Mouse (Mus musculus) myocyte (in vitro differentiated cells): ENCODE results near the gene Hnrnpab.

ENCODE experiments used
- E2F4 ChIP-seq: IDR thresholded peaks from one replicate; pipeline ENCODE4 v1.6.1; 2011; ENCODE audit warnings: mild to moderate bottlenecking, control low read depth, moderate library complexity; ENCODE audit not compliant: insufficient read depth
- MAX ChIP-seq: IDR thresholded peaks from one replicate; pipeline ENCODE4 v1.6.1; 2011; ENCODE audit warnings: low read depth, mild to moderate bottlenecking, control low read depth
- MYOD1 ChIP-seq, 3 experiments: IDR thresholded peaks; one replicate each; pipeline ENCODE4 v1.6.1; 2011; ENCODE audit warnings: control low read depth in 2 of 3, low read depth in 2 of 3, mild to moderate bottlenecking in 2 of 3, moderate library complexity in 1 of 3; ENCODE audit not compliant: insufficient read length in 2 of 3, control insufficient read depth in 1 of 3
- POLR2A ChIP-seq: IDR thresholded peaks from one replicate; pipeline ENCODE4 v1.6.1; 2011; ENCODE audit warnings: low read depth, mild to moderate bottlenecking, control low read depth, moderate library complexity; ENCODE audit not compliant: insufficient read length
- POLR2AphosphoS2 ChIP-seq: IDR thresholded peaks from one replicate; pipeline ENCODE4 v1.6.1; 2011; ENCODE audit warnings: low read depth, control low read depth; ENCODE audit not compliant: insufficient read length
- REST ChIP-seq: IDR thresholded peaks from one replicate; pipeline ENCODE4 v1.6.1; 2011; ENCODE audit warnings: mild to moderate bottlenecking, control low read depth, moderate library complexity; ENCODE audit not compliant: insufficient read depth, insufficient read length
- SRF ChIP-seq: IDR thresholded peaks from one replicate; pipeline ENCODE4 v1.6.1; 2011; ENCODE audit warnings: low read depth; ENCODE audit not compliant: control insufficient read depth, insufficient read length
- TCF12 ChIP-seq: IDR thresholded peaks from one replicate; pipeline ENCODE4 v1.6.1; 2011; ENCODE audit warnings: mild to moderate bottlenecking, control low read depth; ENCODE audit not compliant: poor library complexity, insufficient read depth, severe bottlenecking
- USF1 ChIP-seq: IDR thresholded peaks from one replicate; pipeline ENCODE4 v1.6.1; 2011; ENCODE audit warnings: low read depth, mild to moderate bottlenecking, control low read depth, moderate library complexity

- TF ChIP-seq POLR2A (no peak), E2F4 (no peak), REST (no peak), MYOD1 (IDR thresholded peaks at IDR 0.05; ENCODE audit: control insufficient read depth in 1 of 3, insufficient read length in 2 of 3, low read depth in 2 of 3) (no peak), POLR2AphosphoS2 (no peak), USF1 (no peak), MAX (no peak), TCF12 (no peak), SRF (no peak)
Measured at GRCm38 (mm10) chr11:51615129-51615528, 8.5 kb upstream of the Hnrnpab start.
